Mouse (Mus musculus) ES-Bruce4 (cell line): ENCODE data around the gene Tmem212. TPM values are rescaled to one million over a fixed set of nuclear protein-coding genes. Genes with fewer than 3 reads are reported as not detected.
"Not testable (repeated sequence)": the region's sequence is repeated elsewhere in the genome, so short reads cannot be mapped to it uniquely, and the experiment has no call there.

Source experiments
- H3K27ac ChIP-seq: 2 replicates; pipeline ENCODE4 v1.5.1; 2012; ENCODE audit warnings: low read length, inconsistent platforms; ENCODE audit not compliant: insufficient read depth
- H3K27me3 ChIP-seq: 2 replicates; pipeline ENCODE4 v1.6.1; 2012; ENCODE audit warnings: mild to moderate bottlenecking, low read length, inconsistent platforms; ENCODE audit not compliant: control insufficient read depth, poor library complexity, insufficient read depth, severe bottlenecking
- H3K36me3 ChIP-seq: 2 replicates; pipeline ENCODE4 v1.6.1; 2012; ENCODE audit warnings: inconsistent platforms, mild to moderate bottlenecking, low read length, moderate library complexity; ENCODE audit not compliant: control insufficient read depth, poor library complexity, insufficient read depth, severe bottlenecking
- H3K4me1 ChIP-seq: one replicate; pipeline ENCODE4 v1.8.1; 2011; ENCODE audit warnings: low read length; ENCODE audit not compliant: control insufficient read depth, insufficient read depth
- H3K4me3 ChIP-seq: 2 replicates; pipeline ENCODE4 v1.5.1; 2011; ENCODE audit warnings: low read depth, mild to moderate bottlenecking, low read length
- H3K9ac ChIP-seq: 2 replicates; pipeline ENCODE4 v1.6.1; 2012; ENCODE audit warnings: low read depth, mild to moderate bottlenecking, inconsistent platforms; ENCODE audit not compliant: poor library complexity, severe bottlenecking
- H3K9me3 ChIP-seq: replicated peaks from 2 replicates; pipeline ENCODE4 v1.6.1; 2012; ENCODE audit warnings: mild to moderate bottlenecking, low read length, inconsistent platforms; ENCODE audit not compliant: control insufficient read depth, poor library complexity, insufficient read depth, severe bottlenecking
- CTCF ChIP-seq: IDR thresholded peaks from one replicate; pipeline ENCODE4 v1.8.1; 2011; ENCODE audit warnings: low read depth, low read length
- EP300 ChIP-seq: IDR thresholded peaks from 2 replicates; pipeline ENCODE4 v1.6.1; 2011; ENCODE audit warnings: low read depth, low read length; ENCODE audit not compliant: insufficient read depth
- POLR2A ChIP-seq: IDR thresholded peaks from one replicate; pipeline ENCODE4 v1.8.1; 2011; ENCODE audit warnings: low read length; ENCODE audit not compliant: insufficient read depth
- polyA plus RNA-seq: library from polyadenylated mRNA; stranded (reverse); fragments of >200 nt; gene quantifications from 2 replicates; pipeline ENCODE4 v1.2.4, GENCODE M21; 2011; ENCODE audit warnings: low read depth; ENCODE audit not compliant: missing spikeins, insufficient read depth, insufficient read length

Tmem212 gene
- polyA plus RNA-seq = not detected in 2 replicates

- no peak within 1 kb of the TSS for H3K4me3 ChIP-seq
- H3K27me3 ChIP-seq = no peaks in the 10 kb centered on the region
- H3K9me3 ChIP-seq = no peaks in the 10 kb centered on the region
- H3K9ac ChIP-seq = no peak within 1 kb of the TSS
- TF ChIP-seq POLR2A (no peak), CTCF (no peak), EP300 (no peak)
- no peaks in the 10 kb centered on the region for H3K4me1 ChIP-seq
- no peak within 1 kb of the TSS for H3K27ac ChIP-seq
- H3K36me3 ChIP-seq = no peaks in the 10 kb centered on the region
Measured at GRCm38 (mm10) chr3:27896318-27896892, at the start of gene Tmem212. Tmem212 (minus strand) TSS chr3:27896368.

DNA sequence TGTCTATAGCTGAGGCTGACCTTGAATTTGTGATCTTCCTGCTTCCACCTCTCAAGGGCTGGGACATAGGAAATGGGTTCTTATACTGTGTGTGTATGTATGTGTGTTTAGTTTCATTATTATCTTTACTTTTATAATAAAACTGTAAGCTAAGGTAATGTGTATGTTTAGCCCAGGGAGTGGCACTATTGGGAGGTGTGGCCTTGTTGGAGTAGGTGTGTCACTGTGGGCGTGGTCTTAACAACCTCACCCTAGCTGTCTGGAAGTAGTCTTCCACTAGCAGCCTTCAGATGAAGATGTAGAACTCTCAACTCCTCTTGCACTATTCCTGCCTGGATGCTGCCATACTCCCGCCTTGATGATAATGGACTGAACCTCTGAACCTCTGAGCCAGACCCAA lies 49.2 kb upstream of the Tmem212 start:
- not testable (repeated sequence) for H3K4me1 ChIP-seq, H3K9ac ChIP-seq, H3K27me3 ChIP-seq, H3K27ac ChIP-seq, H3K9me3 ChIP-seq, H3K4me3 ChIP-seq, H3K36me3 ChIP-seq

GRCm38 (mm10) chr3:27942991-27943390 lies 46.8 kb upstream of the Tmem212 start:
- no peaks in the 10 kb centered on the region for H3K27me3 ChIP-seq
- H3K4me1 ChIP-seq = peaks cover 1% of the 10 kb centered on the region
- no peak overlapping the region for H3K4me3 ChIP-seq
- H3K36me3 ChIP-seq = no peaks in the 10 kb centered on the region
- TF ChIP-seq EP300 (no peak), POLR2A (no peak), CTCF (no peak)
- no peak overlapping the region for H3K9ac ChIP-seq
- no peak overlapping the region for H3K27ac ChIP-seq
- no peaks in the 10 kb centered on the region for H3K9me3 ChIP-seq

DNA sequence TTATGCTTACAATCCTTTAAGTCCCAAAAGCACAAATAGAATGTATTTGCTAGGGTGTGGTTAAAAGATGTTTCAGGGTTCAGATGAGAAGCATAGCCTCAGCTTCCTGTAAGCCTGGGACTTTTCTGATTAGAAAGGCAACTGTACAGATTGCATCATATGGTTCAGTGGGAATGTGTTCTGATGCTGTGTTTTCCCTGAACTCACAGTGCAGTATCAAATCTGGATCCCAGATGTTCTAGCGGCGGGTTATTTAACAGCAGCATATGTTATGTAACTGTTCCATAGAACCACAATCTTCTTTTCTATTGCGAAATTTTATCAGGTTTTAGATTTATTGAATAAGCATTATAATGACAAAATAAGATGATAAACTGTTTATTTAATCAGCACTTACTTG lies 45.5 kb upstream of the Tmem212 start:
- no peak overlapping the region for H3K9ac ChIP-seq
- TF ChIP-seq CTCF (no peak), POLR2A (no peak), EP300 (no peak)
- H3K4me3 ChIP-seq = no peak overlapping the region
- no peaks in the 10 kb centered on the region for H3K36me3 ChIP-seq
- H3K4me1 ChIP-seq = peaks cover 1% of the 10 kb centered on the region
- no peaks in the 10 kb centered on the region; the same call in 1 of the 2 replicates for H3K27me3 ChIP-seq
- H3K27ac ChIP-seq = no peak overlapping the region
- H3K9me3 ChIP-seq = no peaks in the 10 kb centered on the region

DNA sequence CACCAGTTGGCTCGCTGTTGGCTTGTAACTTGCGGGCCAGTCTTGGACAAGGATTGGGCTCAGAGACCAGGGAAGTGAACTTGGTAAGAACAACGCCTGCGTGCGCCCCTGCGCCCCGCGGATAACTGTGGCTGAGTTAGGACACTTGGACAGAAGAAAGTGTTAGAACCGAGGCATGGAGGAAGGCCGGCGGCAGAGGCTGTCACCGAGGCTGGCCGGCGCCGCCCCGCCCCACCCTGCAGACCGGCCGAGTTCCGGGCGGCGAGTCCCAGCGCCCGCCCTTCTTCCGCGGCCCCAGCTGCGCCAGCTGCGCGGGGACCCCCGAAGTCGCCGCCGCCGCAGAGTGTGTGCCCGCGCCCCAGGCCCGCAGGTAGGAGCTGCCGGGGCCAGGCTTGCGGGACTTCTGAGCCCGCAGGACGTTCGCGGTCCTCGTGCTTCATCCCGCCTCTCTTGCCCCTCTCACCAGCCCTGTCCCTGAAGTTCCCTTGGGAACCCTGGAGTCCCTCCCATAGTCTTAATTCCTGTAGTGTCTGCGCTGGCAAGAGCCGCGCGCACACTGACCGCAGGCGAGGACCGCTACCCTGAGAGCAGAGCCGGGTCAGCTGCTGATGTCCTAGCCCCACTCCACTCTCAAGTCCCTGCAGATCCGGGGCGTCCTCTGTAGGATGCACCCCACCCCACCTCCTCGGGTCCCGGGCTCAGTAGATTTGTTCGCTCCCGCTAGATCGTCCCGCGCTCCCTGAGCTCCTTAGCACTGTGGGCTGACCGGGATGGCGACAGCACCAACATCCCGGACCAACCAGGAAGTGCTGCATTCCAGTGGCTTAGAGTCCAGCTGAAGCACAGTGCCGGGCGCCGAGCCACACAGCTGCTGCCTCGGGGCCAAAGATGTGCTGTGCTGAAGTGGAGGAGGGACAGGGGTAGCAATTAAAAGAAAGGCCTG lies 42.5 kb upstream of the Tmem212 start, which contains the start of gene Pld1:
Pld1 (plus strand) TSS at position 315 of the 943 bp plus-strand sequence.
- peaks cover 6% of the 10 kb centered on the region for H3K4me1 ChIP-seq
- no peak for TF ChIP-seq CTCF
- no peak for TF ChIP-seq POLR2A
- no peak for TF ChIP-seq EP300

More for the DNA sequence above, 42.5 kb upstream of the Tmem212 start, which contains the start of gene Pld1:
- no peaks in the 10 kb centered on the region for H3K36me3 ChIP-seq
- H3K9me3 ChIP-seq = no peaks in the 10 kb centered on the region
- H3K4me3 ChIP-seq = peak within 1 kb of the TSS; percentile 65
- H3K9ac ChIP-seq = peak within 1 kb of the TSS; percentile 44
- H3K27ac ChIP-seq = no peak within 1 kb of the TSS
- H3K27me3 ChIP-seq = no peaks in the 10 kb centered on the region; the same call in 1 of the 2 replicates
